Mouse (Mus musculus) embryonic stem cell, embryonic (primary cell): ENCODE measurements at regions not wholly inside any gene's neighbourhood (a gene's known extent, or its start where the extent isn't known, plus 50 kb on each side); places are given as distances from the start of the nearest gene placed in this dataset.
"Not testable (repeated sequence)": the region's sequence is repeated elsewhere in the genome, so short reads cannot be mapped to it uniquely, and the experiment has no call there.

Experiments used
- CTCF ChIA-PET, 4 experiments: fragments of 300-600 bp in 2 of 4; fragments of 350-600 bp in 2 of 4; sonication (Branson Sonifier 250); formaldehyde crosslinking; loops; one replicate each; lab custom pipeline; 2022; ENCODE audit warnings: inconsistent platforms in 2 of 4; lab: Charles Lee
- POLR2A ChIA-PET, 4 experiments: fragments of 300-600 bp in 2 of 4; fragments of 350-600 bp in 2 of 4; sonication (Branson Sonifier 250); formaldehyde crosslinking; loops; one replicate each; lab custom pipeline; 2022; ENCODE audit warnings: antibody characterized with exemption in 4 of 4, inconsistent platforms in 1 of 4; lab: Charles Lee

GRCm38 (mm10) chr11:13170449-13170848, 705.7 kb upstream of the Cobl start:
- ChIA-PET CTCF (no interaction called here), POLR2A (no interaction called here)

- POLR2A ChIA-PET = no interaction called here
Observed at GRCm38 (mm10) chr11:13151901-13152300, 687.1 kb upstream of the Cobl start.

GRCm38 (mm10) chr11:13142721-13143120, 678.0 kb upstream of the Cobl start:
- POLR2A ChIA-PET = interaction anchor here in 1 of 4 experiments (1.1 kb wide), 1 partner anchor 136 kb away, joined by 3 read pairs; no protein-coding TSS in a partner anchor

More at GRCm38 (mm10) chr11:13151901-13152300, 687.1 kb upstream of the Cobl start:
- CTCF ChIA-PET = no interaction called here

GRCm38 (mm10) chr11:13126808-13127207, 662.0 kb upstream of the Cobl start:
- POLR2A ChIA-PET = no interaction called here
- CTCF ChIA-PET = no interaction called here

More at GRCm38 (mm10) chr11:13142721-13143120, 678.0 kb upstream of the Cobl start:
- CTCF ChIA-PET = not testable (repeated sequence)

DNA sequence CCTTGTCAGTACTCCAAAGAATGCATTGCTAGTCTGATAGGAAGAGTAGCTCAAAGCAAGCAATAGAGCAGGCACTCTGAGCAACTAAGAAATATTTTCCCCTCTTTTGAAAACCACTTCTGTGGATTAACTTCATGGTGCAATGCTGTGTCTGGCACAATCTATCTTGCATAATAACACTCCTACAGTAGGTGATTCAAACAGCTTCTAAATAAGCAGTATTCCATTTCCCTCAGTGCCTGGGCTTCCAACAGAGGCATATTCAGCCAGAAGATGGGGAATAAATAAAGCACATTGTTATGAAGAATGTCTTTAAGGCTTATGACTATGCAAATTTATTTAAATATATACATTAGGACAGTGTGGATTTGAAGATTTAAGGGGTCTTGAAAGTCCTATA, 647.7 kb upstream of the Cobl start:
- CTCF ChIA-PET = no interaction called here
- POLR2A ChIA-PET = no interaction called here
